Mouse (Mus musculus): ENCODE measurements around the gene Arhgap27.

GRCm38 (mm10) chr11:103403776-103404175, 40.3 kb upstream of the Arhgap27 start:
- no peak for TF ChIP-seq CTCF (IDR thresholded peaks at IDR 0.05; ENCODE audit: borderline replicate concordance, insufficient read depth, low read length)
- TF ChIP-seq POLR2A (IDR thresholded peaks at IDR 0.05; ENCODE audit: low read depth, low read length), result no peak

All from embryonic fibroblast, embryonic 13.5 days (primary cell).